Mouse (Mus musculus) neural tube, embryonic 14.5 days (tissue): ENCODE measurements around the gene Gm960. TPM values are rescaled to one million over a fixed set of nuclear protein-coding genes. Genes with fewer than 3 reads are reported as not detected.

Experiments used
- ATAC-seq: fragments of 200-750 bp; cut with Nextera tagmentation; 2 replicates; pipeline ENCODE4 v1.8.0; 2017; ENCODE audit warnings: low read depth, mild to moderate bottlenecking, moderate TSS enrichment, moderate library complexity
- H3K27ac ChIP-seq: fragments of 300-500 bp; sonication (generic); 2 replicates; pipeline ENCODE4 v1.5.1; 2014; ENCODE audit warnings: low read depth, mild to moderate bottlenecking, control low read depth, low read length, moderate library complexity, mixed read lengths
- H3K27me3 ChIP-seq: fragments of 300-500 bp; sonication (generic); 2 replicates; pipeline ENCODE4 v1.6.1; 2014; ENCODE audit warnings: low read length; ENCODE audit not compliant: control insufficient read depth, insufficient read depth
- H3K36me3 ChIP-seq: fragments of 300-500 bp; sonication (generic); 2 replicates; pipeline ENCODE4 v1.6.1; 2014; ENCODE audit warnings: low read length, mixed read lengths; ENCODE audit not compliant: control insufficient read depth, insufficient read depth
- H3K4me1 ChIP-seq: fragments of 300-500 bp; sonication (generic); 2 replicates; pipeline ENCODE4 v1.6.1; 2014; ENCODE audit warnings: low read length; ENCODE audit not compliant: control insufficient read depth, insufficient read depth
- H3K4me2 ChIP-seq: fragments of 300-500 bp; sonication (generic); 2 replicates; pipeline ENCODE4 v1.6.1; 2014; ENCODE audit warnings: mild to moderate bottlenecking, low read depth, low read length, control low read depth
- H3K4me3 ChIP-seq: fragments of 300-500 bp; sonication (generic); 2 replicates; pipeline ENCODE4 v1.5.1; 2014; ENCODE audit warnings: low read depth, low read length, control low read depth, mixed read lengths
- H3K9ac ChIP-seq: fragments of 300-500 bp; sonication (generic); replicated peaks from 2 replicates; pipeline ENCODE4 v1.6.1; 2014; ENCODE audit warnings: low read depth, mild to moderate bottlenecking, control low read depth, low read length, mixed read lengths
- H3K9me3 ChIP-seq: fragments of 300-500 bp; sonication (generic); 2 replicates; pipeline ENCODE4 v1.6.1; 2016; ENCODE audit warnings: low read length; ENCODE audit not compliant: control insufficient read depth
- WGBS: fragments of 180-500 bp; shearing (Covaris S2); extraction: QIAGEN DNeasy Blood & Tissue Kit; methylation state at CpG from one replicate; pipeline ENCODE4 v1.1.7; 2014; 5-methylcytosine and 5-hydroxymethylcytosine counted together
- microRNA-seq: library from miRNA; unstranded; fragments of <30 nt; microRNA quantifications from one replicate; pipeline ENCODE4, GENCODE M21; 2016
- polyA plus RNA-seq: library from polyadenylated mRNA; unstranded; fragments of >200 nt; fragmentation: Nextera tagmentation; extraction: Ambion mirVana; gene quantifications from 2 replicates; pipeline ENCODE4 v1.2.1, GENCODE M21; 2014

Gm960 gene
- polyA plus RNA-seq, 1 experiment from 2014 or later: 8.5 TPM

DNA sequence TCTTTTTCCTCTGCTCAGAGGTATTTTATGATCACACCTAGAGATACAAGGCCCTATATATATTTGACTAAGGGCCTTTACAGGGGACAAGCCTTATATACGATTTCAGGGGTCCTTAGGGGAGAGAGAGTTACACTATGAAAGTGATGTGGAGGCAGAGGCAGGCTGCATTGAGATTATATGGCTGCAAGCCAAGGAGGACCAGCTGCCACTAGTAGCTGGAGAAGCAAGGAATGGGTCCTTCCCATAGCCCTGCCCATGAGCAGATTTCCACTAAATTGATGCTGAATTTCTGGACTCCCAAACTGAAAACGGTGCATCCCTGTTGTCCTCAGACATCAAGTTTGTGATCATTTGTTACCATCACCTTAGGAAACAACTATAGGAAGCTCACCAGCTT is 114.6 kb downstream of the Gm960 start:
- Histone ChIP-seq H3K36me3 (no peaks in the 10 kb centered on the region), H3K27ac (no peak overlapping the region), H3K4me2 (no peak overlapping the region), H3K4me1 (no peaks in the 10 kb centered on the region), H3K9ac (no peak overlapping the region), H3K4me3 (no peak overlapping the region), H3K27me3 (no peaks in the 10 kb centered on the region), H3K9me3 (no peaks in the 10 kb centered on the region)
- no peak for ATAC-seq
- 64% methylated on average over 2 of the region's 2 CpGs for WGBS

DNA sequence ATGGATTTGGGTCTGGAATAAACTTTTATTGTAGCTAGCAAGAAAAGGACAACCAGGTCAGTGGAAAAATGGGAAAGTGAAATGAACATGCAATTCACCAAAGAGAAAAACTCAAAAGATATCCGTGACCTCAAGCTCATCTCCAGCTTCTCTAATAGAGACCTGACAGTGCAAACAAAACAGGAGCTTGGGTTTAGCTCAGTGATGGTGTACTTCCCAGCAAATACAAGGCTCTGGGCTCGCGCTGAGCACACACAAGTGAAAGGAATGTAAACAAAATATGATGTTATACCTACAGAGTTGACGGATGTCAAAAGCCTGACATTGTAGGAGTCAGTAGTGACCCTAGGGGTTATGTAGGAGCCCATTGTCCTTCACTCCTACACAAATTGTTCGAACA is 119.2 kb downstream of the Gm960 start:
- WGBS: 91% methylated on average over 5 of the region's 5 CpGs
- H3K4me1 ChIP-seq: no peaks in the 10 kb centered on the region
- H3K27me3 ChIP-seq: no peaks in the 10 kb centered on the region
- no peaks in the 10 kb centered on the region for H3K9me3 ChIP-seq
- no peak for ATAC-seq
- no peak overlapping the region for H3K4me2 ChIP-seq
- no peak overlapping the region for H3K27ac ChIP-seq
- H3K36me3 ChIP-seq: no peaks in the 10 kb centered on the region
- no peak overlapping the region for H3K4me3 ChIP-seq
- H3K9ac ChIP-seq: no peak overlapping the region

DNA sequence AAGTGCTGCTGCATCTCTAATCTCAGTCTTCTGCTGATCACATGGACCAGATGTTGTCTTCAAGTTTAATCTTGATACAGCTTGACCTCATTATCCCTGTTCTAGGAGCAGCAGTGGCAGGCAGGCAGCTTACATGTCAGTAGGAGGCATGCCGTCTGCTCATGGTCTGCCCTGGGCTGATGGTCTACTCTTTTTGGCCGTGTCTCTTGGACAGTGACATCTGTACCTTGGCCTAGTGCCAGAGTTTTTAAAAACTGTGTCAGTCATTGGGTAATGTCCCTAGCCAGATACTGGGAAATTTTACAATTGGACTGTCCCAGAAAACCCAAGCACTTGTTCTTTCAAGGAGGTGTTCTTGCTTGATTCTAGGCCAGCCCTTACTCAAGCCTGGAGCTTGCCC is 119.7 kb downstream of the Gm960 start:
- WGBS: 87% methylated on average over 2 of the region's 2 CpGs
- H3K27ac ChIP-seq: no peak overlapping the region
- H3K9ac ChIP-seq: no peak overlapping the region
- no peaks in the 10 kb centered on the region for H3K4me1 ChIP-seq
- ATAC-seq: no peak
- no peak overlapping the region for H3K4me2 ChIP-seq
- no peak overlapping the region for H3K4me3 ChIP-seq
- H3K36me3 ChIP-seq: no peaks in the 10 kb centered on the region
- no peaks in the 10 kb centered on the region for H3K9me3 ChIP-seq
- H3K27me3 ChIP-seq: no peaks in the 10 kb centered on the region

Small RNA genes within 50 kb of the gene (microRNA-seq; reads per million reads assigned to microRNA genes)
- gene Mir6986: not detected

Other genes starting within 250 kb of the Gm960 start
- gene Syt12, start 221.2 kb downstream of the Gm960 start, polyA plus RNA-seq: 4.4 and 4.8 TPM in 2 replicates
- gene 2010003K11Rik, start 200.1 kb downstream of the Gm960 start, polyA plus RNA-seq: not detected in 2 replicates
- 22.5 and 23.8 TPM in 2 replicates for gene Pcx, start 188.2 kb downstream of the Gm960 start, polyA plus RNA-seq
- gene Lrfn4, start 83.0 kb downstream of the Gm960 start, polyA plus RNA-seq: 14.3 and 16.9 TPM in 2 replicates
- gene Rce1, start 73.0 kb downstream of the Gm960 start, polyA plus RNA-seq: 45.2 and 47.8 TPM in 2 replicates
- gene Sptbn2, start 12.5 kb upstream of the Gm960 start, polyA plus RNA-seq: 34.7 and 44.2 TPM in 2 replicates
- 157 and 158 TPM in 2 replicates for gene Rbm4b, start 57.8 kb upstream of the Gm960 start, polyA plus RNA-seq
- 81.1 and 95.9 TPM in 2 replicates for gene Rbm4, start 95.2 kb upstream of the Gm960 start, polyA plus RNA-seq
- gene Gm21992, start 112.9 kb upstream of the Gm960 start, polyA plus RNA-seq: 13.4 and 21.0 TPM in 2 replicates
- 54.6 and 61.1 TPM in 2 replicates for gene Rbm14, start 113.0 kb upstream of the Gm960 start, polyA plus RNA-seq
- gene Ccs, start 140.7 kb upstream of the Gm960 start, polyA plus RNA-seq: 36.4 and 38.1 TPM in 2 replicates
- 0.48 and 0.58 TPM in 2 replicates for gene Ccdc87, start 140.7 kb upstream of the Gm960 start, polyA plus RNA-seq
- 75.8 and 76.9 TPM in 2 replicates for gene Ctsf, start 156.5 kb upstream of the Gm960 start, polyA plus RNA-seq
- gene Actn3, start 179.2 kb upstream of the Gm960 start, polyA plus RNA-seq: 2.2 and 2.8 TPM in 2 replicates
- 19.1 and 19.4 TPM in 2 replicates for gene Zdhhc24, start 180.0 kb upstream of the Gm960 start, polyA plus RNA-seq
- gene Bbs1, start 208.0 kb upstream of the Gm960 start, polyA plus RNA-seq: 7.8 and 10.8 TPM in 2 replicates
- gene Dpp3, start 229.6 kb upstream of the Gm960 start, polyA plus RNA-seq: 75.9 and 95.2 TPM in 2 replicates
- gene Peli3, start 244.5 kb upstream of the Gm960 start, polyA plus RNA-seq: 10.4 and 16.5 TPM in 2 replicates